Mouse (Mus musculus): ENCODE data around the gene Slc10a6.
A peak's percentile ranks its signal among the peaks of the same experiment; 100 is the strongest.

Gene Slc10a6

GRCm38 (mm10) chr5:103617191-103617590 is 12.0 kb downstream of the Slc10a6 start:
- no peak for DNase-seq

- no peak for DNase-seq
Observed at GRCm38 (mm10) chr5:103614356-103614755, 14.8 kb downstream of the Slc10a6 start.

- DNase-seq = no peak
Observed at GRCm38 (mm10) chr5:103612316-103612715, 16.9 kb downstream of the Slc10a6 start.

- no peak for DNase-seq
Observed at GRCm38 (mm10) chr5:103610856-103611472, 18.2 kb downstream of the Slc10a6 start.

GRCm38 (mm10) chr5:103610148-103610547 is 19.1 kb downstream of the Slc10a6 start:
- DNase-seq = no peak

- no peak for DNase-seq
Observed at GRCm38 (mm10) chr5:103605707-103606106, 23.5 kb downstream of the Slc10a6 start.

GRCm38 (mm10) chr5:103603115-103603893 is 25.9 kb downstream of the Slc10a6 start:
- no peak for DNase-seq

GRCm38 (mm10) chr5:103598881-103599280 is 30.3 kb downstream of the Slc10a6 start:
- DNase-seq = peak; percentile 36 to 72

GRCm38 (mm10) chr5:103598264-103598663 is 30.9 kb downstream of the Slc10a6 start:
- DNase-seq = no peak

GRCm38 (mm10) chr5:103597604-103598003 is 31.6 kb downstream of the Slc10a6 start:
- no peak for DNase-seq

GRCm38 (mm10) chr5:103596467-103597146 is 32.6 kb downstream of the Slc10a6 start:
- no peak for DNase-seq

- DNase-seq = no peak
Observed at GRCm38 (mm10) chr5:103595394-103596226, 33.6 kb downstream of the Slc10a6 start.

- no peak for DNase-seq
Observed at GRCm38 (mm10) chr5:103593575-103593974, 35.6 kb downstream of the Slc10a6 start.

GRCm38 (mm10) chr5:103592706-103593105 is 36.5 kb downstream of the Slc10a6 start:
- no peak for DNase-seq

- no peak for DNase-seq
Observed at GRCm38 (mm10) chr5:103591846-103592245, 37.4 kb downstream of the Slc10a6 start.

GRCm38 (mm10) chr5:103587219-103587618 is 42.0 kb downstream of the Slc10a6 start:
- DNase-seq = no peak

- peak in 1 of 2 experiments; percentile 53 for DNase-seq
Observed at GRCm38 (mm10) chr5:103579680-103580420, 49.4 kb downstream of the Slc10a6 start.

GRCm38 (mm10) chr5:103569446-103569845 is 59.8 kb downstream of the Slc10a6 start:
- DNase-seq = no peak

- peak in 1 of 2 experiments; percentile 62 for DNase-seq
Observed at GRCm38 (mm10) chr5:103568034-103568433, 61.2 kb downstream of the Slc10a6 start.

- DNase-seq = peak; percentile 25 to 63
Observed at GRCm38 (mm10) chr5:103560546-103560945, 68.7 kb downstream of the Slc10a6 start.
